Mouse (Mus musculus) MEL (cell line): ENCODE measurements around the gene Enthd1. TPM values are rescaled to one million over a fixed set of nuclear protein-coding genes. Genes with fewer than 3 reads are reported as not detected.
A peak's percentile ranks its signal among the peaks of the same experiment; 100 is the strongest.
"Not testable (repeated sequence)": the region's sequence is repeated elsewhere in the genome, so short reads cannot be mapped to it uniquely, and the experiment has no call there.

Source experiments
- DNase-seq: peaks from one replicate; pipeline ENCODE4 v3.0.0; 2011; ENCODE audit warnings: low read depth, low spot score
- H3K27ac ChIP-seq: 2 replicates; pipeline ENCODE4 v1.5.1; 2012; ENCODE audit warnings: low read depth, mild to moderate bottlenecking, control low read depth, low read length, moderate library complexity; ENCODE audit not compliant: control insufficient read depth
- H3K27me3 ChIP-seq, 2 experiments: fragments of 150-350 bp in 1 of 2; sonication (generic) in 1 of 2; 2 replicates each; pipeline ENCODE4 v1.6.1; 2012; ENCODE audit warnings: low read length in 2 of 2, mild to moderate bottlenecking in 2 of 2, improper control_type of control experiment in 1 of 2, moderate library complexity in 1 of 2; ENCODE audit not compliant: insufficient read depth in 2 of 2, control insufficient read depth in 1 of 2
- H3K36me3 ChIP-seq, 2 experiments: 2 replicates each; pipeline ENCODE4 v1.6.1; 2012 to 2014; ENCODE audit warnings: low read length in 2 of 2, improper control_type of control experiment in 1 of 2, inconsistent platforms in 1 of 2, mild to moderate bottlenecking in 1 of 2; ENCODE audit not compliant: insufficient read depth in 2 of 2, control insufficient read depth in 1 of 2
- H3K4me1 ChIP-seq, 2 experiments: fragments of 150-350 bp in 1 of 2; sonication (generic) in 1 of 2; 2 replicates each; pipeline ENCODE4 v1.6.1; 2012; ENCODE audit warnings: low read length in 2 of 2, improper control_type of control experiment in 1 of 2, mild to moderate bottlenecking in 1 of 2; ENCODE audit not compliant: insufficient read depth in 2 of 2, control insufficient read depth in 1 of 2
- H3K4me3 ChIP-seq, 2 experiments: fragments of 150-350 bp in 1 of 2; sonication (generic) in 1 of 2; 2 replicates each; pipeline ENCODE4 v1.5.1; 2012; ENCODE audit warnings: low read depth in 2 of 2, low read length in 2 of 2, mild to moderate bottlenecking in 2 of 2, moderate library complexity in 2 of 2, control low read depth in 1 of 2, improper control_type of control experiment in 1 of 2; ENCODE audit not compliant: control insufficient read depth in 1 of 2, insufficient read depth in 1 of 2
- H3K79me2 ChIP-seq: 2 replicates; pipeline ENCODE4 v1.6.1; 2012; ENCODE audit warnings: mild to moderate bottlenecking, low read length, moderate library complexity; ENCODE audit not compliant: control insufficient read depth, poor library complexity, insufficient read depth
- H3K9ac ChIP-seq: 2 replicates; pipeline ENCODE4 v1.6.1; 2012; ENCODE audit warnings: low read depth, mild to moderate bottlenecking, control low read depth, low read length, moderate library complexity; ENCODE audit not compliant: control insufficient read depth, poor library complexity, severe bottlenecking
- H3K9me3 ChIP-seq: fragments of 150-350 bp; sonication (generic); replicated peaks from 2 replicates; pipeline ENCODE4 v1.6.1; 2012; ENCODE audit warnings: mild to moderate bottlenecking, low read length, improper control_type of control experiment, moderate library complexity; ENCODE audit not compliant: insufficient read depth
- BHLHE40 ChIP-seq: IDR thresholded peaks from 2 replicates; pipeline ENCODE4 v1.6.1; 2012; ENCODE audit warnings: low read depth, mild to moderate bottlenecking, inconsistent platforms, low read length, improper control_type of control experiment, borderline replicate concordance
- CTCF ChIP-seq, 3 experiments: IDR thresholded peaks in 2 of 3; conservative IDR thresholded peaks in 1 of 3; 2 replicates each; pipeline ENCODE4 v1.5.1; 2011 to 2012; ENCODE audit warnings: low read length in 3 of 3, low read depth in 2 of 3, mild to moderate bottlenecking in 2 of 3, improper control_type of control experiment in 1 of 3, inconsistent platforms in 1 of 3, mixed read lengths in 1 of 3, moderate library complexity in 1 of 3; ENCODE audit not compliant: control insufficient read depth in 1 of 3, insufficient read depth in 1 of 3, poor library complexity in 1 of 3, severe bottlenecking in 1 of 3
- GATA1 ChIP-seq: IDR thresholded peaks from 2 replicates; pipeline ENCODE4 v1.6.1; 2011; ENCODE audit warnings: low read depth, low read length, improper control_type of control experiment
- JUND ChIP-seq: IDR thresholded peaks from 2 replicates; pipeline ENCODE4 v1.6.1; 2011; ENCODE audit warnings: low read depth, mild to moderate bottlenecking, improper control_type of control experiment, low read length
- MAFK ChIP-seq: IDR thresholded peaks from 2 replicates; pipeline ENCODE4 v1.6.1; 2011; ENCODE audit warnings: low read depth, mild to moderate bottlenecking, low read length, improper control_type of control experiment, borderline replicate concordance
- NRF1 ChIP-seq: IDR thresholded peaks from 2 replicates; pipeline ENCODE4 v1.6.1; 2014; ENCODE audit warnings: low read depth, mild to moderate bottlenecking, inconsistent platforms, low read length, improper control_type of control experiment, moderate library complexity; ENCODE audit not compliant: poor library complexity, insufficient read depth, severe bottlenecking
- POLR2A ChIP-seq, 2 experiments: IDR thresholded peaks; 2 replicates each; pipeline ENCODE4 v1.6.1; 2011 to 2012; ENCODE audit warnings: low read length in 2 of 2, mild to moderate bottlenecking in 2 of 2, control low read depth in 1 of 2, improper control_type of control experiment in 1 of 2, low read depth in 1 of 2, moderate library complexity in 1 of 2; ENCODE audit not compliant: control insufficient read depth in 1 of 2, insufficient read depth in 1 of 2, poor library complexity in 1 of 2
- RAD21 ChIP-seq: IDR thresholded peaks from 2 replicates; pipeline ENCODE4 v1.6.1; 2011; ENCODE audit warnings: mild to moderate bottlenecking, low read depth, low read length, improper control_type of control experiment
- SMC3 ChIP-seq: IDR thresholded peaks from 2 replicates; pipeline ENCODE4 v1.6.1; 2011; ENCODE audit warnings: low read depth, low read length, improper control_type of control experiment
- UBTF ChIP-seq: IDR thresholded peaks from 2 replicates; pipeline ENCODE4 v1.6.1; 2012; ENCODE audit warnings: low read depth, mild to moderate bottlenecking, inconsistent platforms, low read length, improper control_type of control experiment, moderate library complexity, borderline replicate concordance; ENCODE audit not compliant: insufficient read depth
- USF2 ChIP-seq, 2 experiments: IDR thresholded peaks; 2 replicates each; pipeline ENCODE4 v1.6.1; 2011 to 2012; ENCODE audit warnings: improper control_type of control experiment in 2 of 2, low read length in 2 of 2, borderline replicate concordance in 1 of 2, inconsistent platforms in 1 of 2, low read depth in 1 of 2, mild to moderate bottlenecking in 1 of 2; ENCODE audit not compliant: insufficient read depth in 1 of 2
- ZC3H11A ChIP-seq: IDR thresholded peaks from 2 replicates; pipeline ENCODE4 v1.6.1; 2012; ENCODE audit warnings: low read depth, mild to moderate bottlenecking, inconsistent platforms, low read length, improper control_type of control experiment
- ZNF384 ChIP-seq: IDR thresholded peaks from 2 replicates; pipeline ENCODE4 v1.6.1; 2012; ENCODE audit warnings: low read depth, mild to moderate bottlenecking, inconsistent platforms, low read length, improper control_type of control experiment
- polyA plus RNA-seq, 2 experiments: library from polyadenylated mRNA; stranded (reverse) in 1 of 2; unstranded in 1 of 2; fragments of >175 nt in 1 of 2; fragments of >200 nt in 1 of 2; gene quantifications; 2 replicates each; pipeline versions ENCODE4 v1.2.1 to v1.2.4; 2012; ENCODE audit warnings: low replicate concordance in 2 of 2, low read depth in 1 of 2; ENCODE audit not compliant: insufficient read length in 2 of 2, insufficient read depth in 1 of 2, missing spikeins in 1 of 2
- total RNA-seq: library from RNA; depleted of rRNA; stranded (reverse); fragments of 300-350 nt; gene quantifications from 2 replicates; pipeline ENCODE4 v1.2.3, GENCODE M21; 2012

Enthd1 gene
- total and polyA plus RNA-seq, 3 experiments, result not detected

- DNase-seq, result peak; percentile 65
- H3K9me3 ChIP-seq, H3K9ac ChIP-seq, H3K4me3 ChIP-seq, H3K79me2 ChIP-seq, H3K36me3 ChIP-seq, H3K27me3 ChIP-seq, H3K4me1 ChIP-seq, H3K27ac ChIP-seq: not testable (repeated sequence)
- peak; percentile 92 for TF ChIP-seq MAFK
Observed at GRCm38 (mm10) chr15:80497733-80498132, 67.2 kb downstream of the Enthd1 start.

- no peaks in the 10 kb centered on the region for H3K9me3 ChIP-seq
- no peak overlapping the region for H3K27ac ChIP-seq
- peak; percentile 4 for DNase-seq
- no peaks in the 10 kb centered on the region for H3K36me3 ChIP-seq
- H3K27me3 ChIP-seq, result peaks cover 3 to 10% of the 10 kb centered on the region in 2 experiments; a peak in 3 of 4 replicates
- no peak overlapping the region for H3K4me3 ChIP-seq
- no peaks in the 10 kb centered on the region for H3K79me2 ChIP-seq
- TF ChIP-seq POLR2A (IDR thresholded peaks at IDR 0.05; ENCODE audit: control insufficient read depth in 1 of 2, insufficient read depth in 1 of 2, low read depth in 1 of 2, low read length in 2 of 2, poor library complexity in 1 of 2) (no peak), BHLHE40 (no peak), GATA1 (no peak), RAD21 (peak; percentile 2; the same call in 1 of the 2 replicates), CTCF (IDR thresholded peaks at IDR 0.05 in 2 of 3, conservative IDR thresholded peaks at IDR 0.05 in 1 of 3; ENCODE audit: control insufficient read depth in 1 of 3, insufficient read depth in 1 of 3, low read depth in 2 of 3, low read length in 3 of 3, poor library complexity in 1 of 3, severe bottlenecking in 1 of 3) (peak in 2 of 3 experiments; percentile 3 to 8; a peak in 1 of 6 replicates), ZC3H11A (no peak), NRF1 (no peak), USF2 (IDR thresholded peaks at IDR 0.05; ENCODE audit: borderline replicate concordance in 1 of 2, insufficient read depth in 1 of 2, low read depth in 1 of 2, low read length in 2 of 2) (no peak)
- no peaks in the 10 kb centered on the region for H3K4me1 ChIP-seq
- H3K9ac ChIP-seq, result no peak overlapping the region
Observed at GRCm38 (mm10) chr15:80491505-80491904, 73.5 kb downstream of the Enthd1 start.

- no peaks in the 10 kb centered on the region for H3K79me2 ChIP-seq
- H3K9ac ChIP-seq, result no peak overlapping the region
- peaks cover 3 to 10% of the 10 kb centered on the region in 2 experiments; a peak in 3 of 4 replicates for H3K27me3 ChIP-seq
- TF ChIP-seq GATA1 (no peak), JUND (no peak), ZNF384 (no peak), UBTF (no peak), SMC3 (no peak)
- no peak for DNase-seq
- H3K4me3 ChIP-seq, result no peak overlapping the region
- no peaks in the 10 kb centered on the region for H3K36me3 ChIP-seq
- H3K27ac ChIP-seq, result no peak overlapping the region
- no peaks in the 10 kb centered on the region for H3K4me1 ChIP-seq
- H3K9me3 ChIP-seq, result no peaks in the 10 kb centered on the region
Observed at GRCm38 (mm10) chr15:80490151-80490550, 74.8 kb downstream of the Enthd1 start.
